Mouse (Mus musculus) stomach, postnatal 0 days (tissue): ENCODE measurements around the gene Atp4b. TPM values are rescaled to one million over a fixed set of nuclear protein-coding genes. Genes with fewer than 3 reads are reported as not detected.
"Not testable (repeated sequence)": the region's sequence is repeated elsewhere in the genome, so short reads cannot be mapped to it uniquely, and the experiment has no call there.

Experiments
- ATAC-seq: fragments of 200-750 bp; cut with Nextera tagmentation; 2 replicates; pipeline ENCODE4 v1.8.0; 2017; ENCODE audit not compliant: low FRiP score, low TSS enrichment
- DNase-seq: peaks from one replicate; pipeline ENCODE4 v3.0.0-alpha.2; 2016; ENCODE audit warnings: low spot score
- H3K27ac ChIP-seq: fragments of 300-500 bp; sonication (generic); replicated peaks from 2 replicates; pipeline ENCODE4 v1.5.1; 2014; ENCODE audit warnings: mild to moderate bottlenecking, control low read depth
- H3K27me3 ChIP-seq: fragments of 300-500 bp; sonication (generic); 2 replicates; pipeline ENCODE4 v1.6.1; 2014; ENCODE audit warnings: low read length; ENCODE audit not compliant: control insufficient read depth, insufficient read depth
- H3K36me3 ChIP-seq: fragments of 300-500 bp; sonication (generic); 2 replicates; pipeline ENCODE4 v1.6.1; 2014; ENCODE audit warnings: low read length, mixed read lengths; ENCODE audit not compliant: control insufficient read depth, insufficient read depth
- H3K4me1 ChIP-seq: fragments of 300-500 bp; sonication (generic); replicated peaks from 2 replicates; pipeline ENCODE4 v1.6.1; 2014; ENCODE audit warnings: antibody characterized with exemption; ENCODE audit not compliant: control insufficient read depth, insufficient read depth
- H3K4me2 ChIP-seq: fragments of 300-500 bp; sonication (generic); replicated peaks from 2 replicates; pipeline ENCODE4 v1.6.1; 2014; ENCODE audit warnings: low read depth, mild to moderate bottlenecking, control low read depth, moderate library complexity
- H3K4me3 ChIP-seq: fragments of 300-500 bp; sonication (generic); 2 replicates; pipeline ENCODE4 v1.5.1; 2014; ENCODE audit warnings: low read depth, low read length, control low read depth
- H3K9ac ChIP-seq: fragments of 300-500 bp; sonication (generic); 2 replicates; pipeline ENCODE4 v1.6.1; 2014; ENCODE audit warnings: mild to moderate bottlenecking, low read length, control low read depth, mixed read lengths
- H3K9me3 ChIP-seq: fragments of 300-500 bp; sonication (generic); 2 replicates; pipeline ENCODE4 v1.6.1; 2016; ENCODE audit warnings: low read length; ENCODE audit not compliant: control insufficient read depth
- CTCF ChIP-seq: IDR thresholded peaks from 2 replicates; pipeline ENCODE4 v1.5.1; 2016; ENCODE audit warnings: antibody characterized with exemption, low read depth, mild to moderate bottlenecking, moderate library complexity
- EP300 ChIP-seq: optimal IDR thresholded peaks from 2 replicates; pipeline ENCODE3; 2016; ENCODE audit warnings: antibody characterized with exemption
- WGBS: fragments of 180-500 bp; shearing (Covaris S2); extraction: QIAGEN DNeasy Blood & Tissue Kit; methylation state at CpG from one replicate; pipeline ENCODE4 v1.1.7; 2014; 5-methylcytosine and 5-hydroxymethylcytosine counted together
- polyA plus RNA-seq: library from polyadenylated mRNA; unstranded; fragments of >200 nt; fragmentation: Nextera tagmentation; extraction: Ambion mirVana; gene quantifications from 2 replicates; pipeline ENCODE4 v1.2.1, GENCODE M21; 2015

Atp4b gene
- polyA plus RNA-seq, 1 experiment from 2014 or later, result 776 TPM

DNA sequence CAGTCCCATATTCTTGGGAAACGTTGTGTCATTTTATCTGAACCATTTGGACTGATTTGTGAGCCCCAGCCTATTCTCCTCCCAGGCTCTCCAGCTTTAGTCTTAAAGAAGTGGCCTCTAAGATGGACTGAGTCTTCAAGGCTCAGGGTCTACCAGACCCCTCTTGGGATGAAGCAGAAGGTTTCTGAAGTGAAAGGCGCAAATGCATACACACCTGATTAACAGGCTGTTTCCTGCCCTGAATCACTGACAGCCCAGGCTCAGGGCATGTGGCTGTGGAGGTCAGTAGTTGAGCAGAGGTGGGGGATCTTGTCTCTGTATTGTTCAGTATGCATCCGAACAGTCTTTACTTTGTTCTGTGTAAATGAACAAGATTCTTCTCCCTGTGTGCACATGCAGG lies 58.9 kb downstream of the Atp4b start:
- no peak for DNase-seq
- no peaks in the 10 kb centered on the region for H3K27me3 ChIP-seq
- no peak overlapping the region for H3K9ac ChIP-seq
- no peak for ATAC-seq
- H3K4me3 ChIP-seq, result no peak overlapping the region
- H3K36me3 ChIP-seq, result no peaks in the 10 kb centered on the region
- TF ChIP-seq CTCF, result no peak
- no peak for TF ChIP-seq EP300
- 53% methylated on average over 3 of the region's 3 CpGs for WGBS
- no peaks in the 10 kb centered on the region for H3K9me3 ChIP-seq
- H3K4me1 ChIP-seq, result no peaks in the 10 kb centered on the region
- no peak overlapping the region for H3K4me2 ChIP-seq
- no peak overlapping the region for H3K27ac ChIP-seq

DNA sequence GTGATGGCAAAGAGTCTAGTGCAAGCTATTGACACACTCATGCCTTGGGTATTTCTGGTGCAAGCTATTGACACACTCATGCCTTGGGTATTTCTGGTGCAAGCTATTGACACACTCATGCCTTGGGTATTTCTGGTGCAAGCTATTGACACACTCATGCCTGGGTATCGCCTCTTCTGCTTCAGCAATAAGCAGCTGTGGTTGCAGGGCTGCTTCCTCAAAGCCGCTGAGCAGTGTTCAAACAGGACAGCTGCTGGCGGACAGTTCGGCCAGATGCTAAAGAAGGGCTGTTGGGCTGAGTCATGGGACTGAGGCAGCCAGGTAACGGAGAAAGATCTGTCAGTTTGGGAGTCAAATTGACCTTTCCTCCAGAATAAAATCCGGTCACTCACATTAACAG lies 59.4 kb downstream of the Atp4b start:
- WGBS, result 62% methylated on average over 6 of the region's 6 CpGs
- ATAC-seq, result not testable (repeated sequence)

More for the DNA sequence above, 59.4 kb downstream of the Atp4b start:
- H3K27ac ChIP-seq, H3K36me3 ChIP-seq, H3K9ac ChIP-seq, H3K4me3 ChIP-seq, H3K4me1 ChIP-seq, H3K4me2 ChIP-seq, H3K27me3 ChIP-seq, DNase-seq, H3K9me3 ChIP-seq: not testable (repeated sequence)

Other genes starting within 250 kb of the Atp4b start
- gene Lamp1, start 237.7 kb downstream of the Atp4b start, polyA plus RNA-seq, result 260 and 278 TPM in 2 replicates
- gene Grtp1, start 196.2 kb downstream of the Atp4b start, polyA plus RNA-seq, result 30.6 and 31.8 TPM in 2 replicates
- 0.42 and 0.50 TPM in 2 replicates for gene Adprhl1, start 142.7 kb downstream of the Atp4b start, polyA plus RNA-seq
- 9.6 and 9.9 TPM in 2 replicates for gene Dcun1d2, start 108.7 kb downstream of the Atp4b start, polyA plus RNA-seq
- gene Tmco3, start 108.6 kb downstream of the Atp4b start, polyA plus RNA-seq, result 14.7 and 15.5 TPM in 2 replicates
- gene Tfdp1, start 58.1 kb downstream of the Atp4b start, polyA plus RNA-seq, result 65.8 and 69.3 TPM in 2 replicates
- gene Grk1, start 8.3 kb upstream of the Atp4b start, polyA plus RNA-seq, result 0.02 TPM in 1 of 2 replicates, not detected in the other
- gene Tmem255b, start 38.4 kb upstream of the Atp4b start, polyA plus RNA-seq, result 5.5 and 6.3 TPM in 2 replicates
- 197 and 213 TPM in 2 replicates for gene Gas6, start 97.7 kb upstream of the Atp4b start, polyA plus RNA-seq
- gene 1700029H14Rik, start 165.6 kb upstream of the Atp4b start, polyA plus RNA-seq, result not detected in 2 replicates